Mouse (Mus musculus): Measurements from ENCODE around the gene Gm21411. TPM values are rescaled to one million over a fixed set of nuclear protein-coding genes. Genes with fewer than 3 reads are reported as not detected.
"Not testable (repeated sequence)": the region's sequence is repeated elsewhere in the genome, so short reads cannot be mapped to it uniquely, and the experiment has no call there.

The Gm21411 gene
- total RNA-seq (2021), result not detected
- long read RNA-seq, result 0 reads

DNA sequence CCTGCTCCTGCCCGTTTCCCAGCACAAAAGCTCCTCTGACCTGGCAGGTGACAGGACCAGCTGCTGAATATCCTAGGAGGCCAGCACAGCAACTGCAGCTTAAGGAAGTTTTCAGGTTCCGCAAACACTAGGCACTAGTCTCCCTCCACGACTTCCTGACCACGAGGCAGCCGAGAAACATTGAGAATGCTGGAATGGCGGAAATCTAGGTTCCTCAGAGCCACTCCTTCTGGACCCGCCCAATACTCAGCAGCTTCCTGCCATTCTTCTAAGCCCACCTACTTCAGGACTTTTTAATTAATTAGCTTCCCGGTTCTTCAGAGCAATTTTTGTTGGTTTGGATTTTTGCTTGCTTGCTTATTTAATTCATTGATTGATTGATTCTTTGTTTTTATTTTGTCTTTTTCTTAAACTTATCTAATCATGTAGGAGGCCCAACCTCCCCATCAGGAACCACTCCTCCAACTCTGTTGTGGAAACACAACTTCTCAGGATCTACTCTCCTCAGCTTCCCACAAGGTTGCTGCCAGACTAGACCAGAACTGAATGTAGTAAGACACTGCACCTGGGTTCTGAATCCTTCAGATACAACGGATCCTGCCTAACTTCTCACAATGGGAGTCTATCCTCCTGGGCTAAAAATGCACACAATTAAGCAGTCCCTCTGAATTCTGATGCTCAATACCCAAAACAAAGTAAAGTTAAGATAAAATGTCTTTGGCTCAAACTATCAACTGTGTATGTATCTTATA is at the start of gene Gm21411:
Gene Gm21411, minus strand, starts transcription at position 205 of the 752 bp plus-strand sequence.
- DNase-seq (ENCODE audit: low spot score in 2 of 2), result not testable (repeated sequence)

DNA sequence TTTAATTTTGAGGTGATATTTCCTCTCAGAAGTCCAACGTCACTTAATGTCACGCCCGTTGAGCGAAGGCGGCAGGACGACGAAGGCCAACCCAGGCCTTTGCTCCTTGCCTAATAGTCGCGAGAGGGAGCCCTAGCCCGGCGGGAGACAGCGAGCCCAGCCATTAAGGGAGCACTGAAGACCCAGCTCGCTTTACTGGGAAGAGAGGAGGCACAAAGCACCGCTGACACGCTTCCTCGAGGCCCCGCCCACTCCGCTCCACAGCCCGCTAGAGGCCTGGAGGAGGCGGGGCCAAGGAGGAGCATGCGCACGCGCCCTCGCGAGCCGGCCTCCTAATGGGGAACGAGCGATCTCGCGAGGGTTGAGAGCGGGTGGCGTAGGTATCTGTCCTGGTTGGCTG is 32.3 kb upstream of the Gm21411 start:
- not testable (repeated sequence) for DNase-seq (ENCODE audit: low spot score in 2 of 2)

DNA sequence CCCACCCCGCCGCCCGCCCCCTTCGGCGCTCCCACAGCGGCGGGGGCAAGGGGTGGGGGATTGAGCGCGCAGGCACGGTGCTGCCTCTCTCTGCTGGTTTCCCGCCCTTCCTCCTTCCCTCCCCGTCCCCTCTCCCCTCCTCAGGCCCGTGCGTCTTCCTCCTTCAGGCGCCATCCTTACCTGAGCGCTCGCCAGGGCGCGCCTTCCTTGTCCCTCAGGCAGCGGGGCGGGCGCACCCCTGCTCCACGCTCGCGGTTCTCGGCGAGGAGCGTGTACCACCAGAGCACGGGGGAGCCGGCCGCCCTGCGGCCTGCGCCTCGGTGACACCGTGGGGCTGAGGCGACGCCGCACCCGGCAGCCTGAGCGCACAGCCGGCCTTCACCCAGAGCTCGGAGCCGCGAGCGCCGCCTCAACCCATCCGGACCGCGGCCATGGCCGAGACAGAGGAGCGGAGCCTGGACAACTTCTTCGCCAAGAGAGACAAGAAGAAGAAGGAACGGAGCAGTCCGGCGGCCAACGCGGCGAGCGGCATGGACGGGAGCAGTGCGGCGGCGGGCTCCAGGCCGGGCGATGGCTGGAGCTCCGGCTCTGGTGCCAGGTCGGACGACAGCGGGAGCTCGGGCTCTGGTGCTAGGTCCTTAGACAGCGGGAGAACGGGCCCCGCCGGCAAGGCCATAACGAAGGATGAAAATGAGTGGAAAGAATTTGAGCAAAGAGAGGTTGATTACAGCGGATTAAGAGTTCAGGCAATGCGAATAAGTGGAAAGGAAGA is 23.1 kb upstream of the Gm21411 start:
- DNase-seq (ENCODE audit: low spot score in 2 of 2), result no peak

DNA sequence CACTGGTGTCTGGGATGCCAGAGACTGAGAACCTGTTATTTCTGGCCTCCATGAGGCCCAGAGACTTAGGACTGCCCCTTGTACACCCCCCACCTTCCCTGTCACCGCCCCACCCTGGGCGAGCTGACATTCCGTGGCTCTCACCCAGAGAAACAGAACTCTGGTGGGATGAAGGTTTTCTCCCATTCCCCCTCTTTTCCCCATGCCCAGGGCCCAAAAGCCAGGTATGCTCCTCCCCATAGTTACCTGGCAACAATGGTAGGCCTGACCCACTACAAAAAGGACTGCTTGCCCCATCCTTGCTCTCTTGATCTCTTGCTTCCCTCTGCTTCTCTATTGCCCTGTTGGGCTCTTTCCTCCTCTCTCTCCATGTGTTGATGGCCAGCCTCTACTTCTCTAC is 5.8 kb upstream of the Gm21411 start:
- no peak for DNase-seq (ENCODE audit: low spot score in 2 of 2)

DNA sequence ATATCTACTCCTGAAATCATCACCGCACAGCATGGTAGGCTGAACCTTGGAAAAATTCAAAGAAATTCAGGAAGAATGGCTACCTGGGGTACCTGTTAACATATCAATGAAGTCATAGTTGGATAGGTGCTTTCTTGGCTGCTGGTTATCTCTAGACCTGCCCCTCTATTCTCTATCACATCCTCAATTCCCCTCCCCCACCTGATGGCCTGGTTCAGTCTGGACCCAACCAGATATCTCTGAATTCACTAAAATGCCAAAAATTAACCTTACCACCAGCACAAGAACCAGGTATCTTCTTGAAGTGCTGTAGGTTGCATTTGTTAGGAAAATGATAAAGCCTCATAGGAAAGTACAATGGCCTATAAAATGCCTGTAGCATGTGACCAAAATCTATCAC is 1.3 kb downstream of the Gm21411 start:
- DNase-seq (ENCODE audit: low spot score in 2 of 2), result not testable (repeated sequence)

DNA sequence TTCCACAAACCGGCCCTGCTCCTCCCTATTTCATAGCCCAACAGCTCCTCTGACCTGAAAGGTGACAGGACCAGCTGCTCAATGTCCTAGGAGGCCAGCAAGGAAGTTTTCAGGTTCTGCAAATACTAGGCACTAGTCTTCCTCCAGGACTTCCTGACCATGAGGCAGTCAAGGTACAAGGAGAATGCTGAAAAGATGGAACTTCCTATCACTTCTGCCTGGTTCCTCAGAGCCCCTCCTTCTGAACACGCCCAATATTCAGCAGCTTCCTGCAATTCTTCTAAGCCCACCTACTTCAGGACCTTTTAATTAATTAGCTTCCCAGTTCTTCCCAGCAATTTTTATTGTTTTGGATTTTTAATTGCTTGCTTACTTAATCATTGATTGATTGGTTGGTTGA is 4.6 kb downstream of the Gm21411 start:
- DNase-seq (ENCODE audit: low spot score in 2 of 2), result not testable (repeated sequence)

DNA sequence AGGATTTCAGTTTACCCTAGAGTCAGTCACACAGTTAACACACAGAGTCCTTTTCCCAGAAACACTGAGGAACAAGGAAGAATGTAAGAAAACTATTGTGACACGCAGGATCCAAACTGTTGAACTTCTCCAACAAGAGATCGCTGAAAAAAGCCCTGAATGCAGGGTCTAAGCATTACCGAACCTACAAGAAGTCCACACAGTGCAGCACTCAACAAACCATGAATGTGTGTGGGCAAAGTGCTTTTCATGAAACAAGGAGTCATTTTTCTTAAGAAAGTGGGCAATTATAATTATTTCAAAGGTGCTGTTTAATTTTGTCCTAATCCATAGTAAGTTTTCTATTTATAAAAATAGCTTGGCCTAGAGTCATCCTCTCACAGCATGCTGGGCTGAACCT is 6.3 kb downstream of the Gm21411 start:
- DNase-seq (ENCODE audit: low spot score in 2 of 2), result not testable (repeated sequence)

Other genes with a start within 250 kb of the Gm21411 start
- gene Zfp989, start 62.4 kb upstream of the Gm21411 start, total RNA-seq (2021), result not detected
- gene Rex2, start 112.3 kb upstream of the Gm21411 start, total RNA-seq (2021), result under 1 TPM; 0.07 to 0.23 TPM
- gene Zfp991, start 222.4 kb upstream of the Gm21411 start, total RNA-seq (2021), result 1 to 10 TPM; 6.9 to 8.8 TPM